Mouse (Mus musculus): ENCODE data around the gene Acot7. TPM values are rescaled to one million over a fixed set of nuclear protein-coding genes. Genes with fewer than 3 reads are reported as not detected.
"Not testable (repeated sequence)": the region's sequence is repeated elsewhere in the genome, so short reads cannot be mapped to it uniquely, and the experiment has no call there.

Gene Acot7
- total RNA-seq, 2 experiments from 2014 or later: 308 to 337 TPM

GRCm38 (mm10) chr4:152224156-152224555 is 46.2 kb downstream of the Acot7 start:
- intact Hi-C loops (cut with DNase I): no loop called here
- DNase-seq (ENCODE audit: low spot score in 2 of 2): no peak

- DNase-seq (ENCODE audit: low spot score in 2 of 2): peak; percentile 71 to 96
- intact Hi-C loops (cut with DNase I): loop anchor here (2.0 kb wide), 1 partner anchor 18 kb away; no protein-coding TSS in a partner anchor
These were observed 49.1 kb downstream of the Acot7 start for GRCm38 (mm10) chr4:152226901-152227486.

- intact Hi-C loops (cut with DNase I): loop anchor here (2.0 kb wide), 1 partner anchor 17 kb away; no protein-coding TSS in a partner anchor
- no peak for DNase-seq (ENCODE audit: low spot score in 2 of 2)
These were observed 50.0 kb downstream of the Acot7 start for GRCm38 (mm10) chr4:152227749-152228527.

- intact Hi-C loops (cut with DNase I); DNase-seq (ENCODE audit: low spot score in 2 of 2): not testable (repeated sequence)
These were observed 52.4 kb downstream of the Acot7 start for GRCm38 (mm10) chr4:152230331-152230730.

GRCm38 (mm10) chr4:152231326-152231725 is 53.4 kb downstream of the Acot7 start:
- DNase-seq (ENCODE audit: low spot score in 2 of 2): no peak
- intact Hi-C loops (cut with DNase I): no loop called here

GRCm38 (mm10) chr4:152232411-152232903 is 54.5 kb downstream of the Acot7 start:
- intact Hi-C loops (cut with DNase I): no loop called here

GRCm38 (mm10) chr4:152239974-152240373 is 62.0 kb downstream of the Acot7 start:
- intact Hi-C loops (cut with DNase I): no loop called here
- DNase-seq (ENCODE audit: low spot score in 2 of 2): no peak

More at GRCm38 (mm10) chr4:152232411-152232903, 54.5 kb downstream of the Acot7 start:
- no peak for DNase-seq (ENCODE audit: low spot score in 2 of 2)

GRCm38 (mm10) chr4:152243241-152243891 is 65.4 kb downstream of the Acot7 start:
- intact Hi-C loops (cut with DNase I): no loop called here
- peak in 1 of 2 experiments; percentile 74 for DNase-seq (ENCODE audit: low spot score in 2 of 2)

GRCm38 (mm10) chr4:152243969-152244368 is 66.0 kb downstream of the Acot7 start:
- intact Hi-C loops (cut with DNase I): loop anchor here (2.0 kb wide), 1 partner anchor 17 kb away; no protein-coding TSS in a partner anchor
- DNase-seq (ENCODE audit: low spot score in 2 of 2): no peak

GRCm38 (mm10) chr4:152244545-152245522 is 66.9 kb downstream of the Acot7 start:
- intact Hi-C loops (cut with DNase I): loop anchor here (2.0 kb wide), 1 partner anchor 18 kb away; no protein-coding TSS in a partner anchor
- DNase-seq (ENCODE audit: low spot score in 2 of 2): peak in 1 of 2 experiments; percentile 60

GRCm38 (mm10) chr4:152246011-152246410 is 68.1 kb downstream of the Acot7 start:
- DNase-seq (ENCODE audit: low spot score in 2 of 2): peak; percentile 71 to 95
- intact Hi-C loops (cut with DNase I): no loop called here

- DNase-seq (ENCODE audit: low spot score in 2 of 2): no peak
- intact Hi-C loops (cut with DNase I): no loop called here
These were observed 69.3 kb downstream of the Acot7 start for GRCm38 (mm10) chr4:152247195-152247594.

- no peak for DNase-seq (ENCODE audit: low spot score in 2 of 2)
- intact Hi-C loops (cut with DNase I): no loop called here
These were observed 72.7 kb downstream of the Acot7 start for GRCm38 (mm10) chr4:152250615-152251014.

- intact Hi-C loops (cut with DNase I): no loop called here
These were observed 75.3 kb downstream of the Acot7 start for GRCm38 (mm10) chr4:152253183-152253759.

GRCm38 (mm10) chr4:152257070-152257469 is 79.1 kb downstream of the Acot7 start:
- intact Hi-C loops (cut with DNase I): no loop called here
- DNase-seq (ENCODE audit: low spot score in 2 of 2): peak; percentile 75 to 86

More at GRCm38 (mm10) chr4:152253183-152253759, 75.3 kb downstream of the Acot7 start:
- DNase-seq (ENCODE audit: low spot score in 2 of 2): no peak

GRCm38 (mm10) chr4:152260451-152260850 is 82.5 kb downstream of the Acot7 start:
- no peak for DNase-seq (ENCODE audit: low spot score in 2 of 2)
- intact Hi-C loops (cut with DNase I): no loop called here

- intact Hi-C loops (cut with DNase I): no loop called here
These were observed 84.3 kb downstream of the Acot7 start for GRCm38 (mm10) chr4:152262187-152262586.

GRCm38 (mm10) chr4:152263089-152263488 is 85.2 kb downstream of the Acot7 start:
- intact Hi-C loops (cut with DNase I): no loop called here
- no peak for DNase-seq (ENCODE audit: low spot score in 2 of 2)

More at GRCm38 (mm10) chr4:152262187-152262586, 84.3 kb downstream of the Acot7 start:
- no peak for DNase-seq (ENCODE audit: low spot score in 2 of 2)
